Mouse (Mus musculus): ENCODE measurements at regions not wholly inside any gene's neighbourhood (a gene's known extent, or its start where the extent isn't known, plus 50 kb on each side); places are given as distances from the start of the nearest gene placed in this dataset.
"Not testable (repeated sequence)": the region's sequence is repeated elsewhere in the genome, so short reads cannot be mapped to it uniquely, and the experiment has no call there.

DNA sequence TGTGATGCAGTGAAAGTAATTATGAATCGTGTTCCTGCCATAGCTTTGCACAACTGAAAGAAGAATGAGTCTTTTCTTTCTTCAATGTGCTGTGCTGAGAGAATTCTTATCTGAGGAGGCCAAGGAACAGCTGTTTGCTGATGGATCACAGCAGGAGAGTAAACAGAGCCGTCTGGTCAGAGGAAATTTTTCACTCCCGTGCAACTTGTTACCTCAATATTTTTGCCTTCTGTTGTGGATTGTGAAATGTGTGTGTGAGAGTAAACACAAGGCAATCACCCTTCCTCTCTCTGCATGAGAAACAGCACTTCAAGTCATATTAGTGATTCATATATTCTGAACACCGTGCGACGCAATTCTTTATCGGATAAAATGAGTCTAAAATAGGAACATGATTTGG lies 171.9 kb downstream of the Epm2a start:
- 68% methylated on average over 7 of the region's 7 CpGs for WGBS
- Histone ChIP-seq H3K9ac (no peak overlapping the region), H3K36me3 (replicated peaks) (no peaks in the 10 kb centered on the region), H3K4me1 (no peaks in the 10 kb centered on the region), H3K27me3 (no peaks in the 10 kb centered on the region), H3K9me3 (no peaks in the 10 kb centered on the region), H3K4me3 (replicated peaks) (no peak overlapping the region), H3K4me2 (no peak overlapping the region), H3K27ac (no peak overlapping the region)
- ATAC-seq (ENCODE audit: low FRiP score) = peak; percentile 68; the same call in 1 of the 2 replicates

DNA sequence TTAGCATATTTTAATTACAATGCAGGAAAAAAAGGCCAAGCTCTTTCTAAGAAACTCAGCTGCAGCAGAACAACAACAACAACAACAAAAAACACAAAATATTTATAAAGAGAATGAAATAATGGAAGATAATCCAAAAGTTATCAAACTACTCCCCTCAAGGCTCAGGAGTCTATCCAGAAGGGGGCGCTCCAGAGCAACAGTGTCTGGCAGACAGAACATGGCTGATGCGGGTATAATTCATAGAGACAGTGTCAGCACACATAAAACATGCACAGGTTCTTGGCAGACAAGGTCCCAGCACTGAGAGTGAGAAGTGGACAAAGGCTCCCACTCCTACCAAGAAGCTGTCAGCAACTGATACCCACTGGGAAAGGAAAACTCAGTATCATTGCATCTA lies 173.9 kb downstream of the Epm2a start:
- Histone ChIP-seq H3K36me3 (replicated peaks) (no peaks in the 10 kb centered on the region), H3K27ac (no peak overlapping the region), H3K27me3 (no peaks in the 10 kb centered on the region), H3K9ac (no peak overlapping the region), H3K4me3 (replicated peaks) (no peak overlapping the region), H3K4me2 (no peak overlapping the region), H3K4me1 (no peaks in the 10 kb centered on the region), H3K9me3 (no peaks in the 10 kb centered on the region)
- ATAC-seq (ENCODE audit: low FRiP score) = no peak
- 56% methylated on average over 2 of the region's 2 CpGs for WGBS

DNA sequence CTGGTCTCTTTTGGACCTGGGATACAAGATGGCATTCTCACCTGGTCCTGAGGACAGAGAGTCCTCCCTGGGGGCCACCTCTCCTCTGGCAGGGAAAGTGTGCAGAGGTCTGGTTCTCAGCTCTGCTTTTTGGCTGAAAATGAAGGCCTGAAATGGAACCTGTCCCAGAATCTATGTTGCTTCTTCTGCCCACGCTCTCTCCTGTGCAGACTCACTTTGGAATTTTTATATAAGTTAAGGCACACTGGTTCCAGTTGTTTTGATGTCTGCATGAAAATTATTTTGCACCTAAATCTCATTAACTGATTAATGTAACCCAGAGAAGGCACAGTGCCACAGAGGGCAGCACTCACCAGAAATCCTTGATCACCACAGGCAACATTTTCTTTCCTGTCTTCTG lies 188.1 kb downstream of the Epm2a start:
- no peak for ATAC-seq (ENCODE audit: low FRiP score)
- no peaks in the 10 kb centered on the region for H3K4me1 ChIP-seq
- H3K27ac ChIP-seq = no peak overlapping the region
- no peak overlapping the region for H3K4me2 ChIP-seq
- H3K4me3 ChIP-seq (replicated peaks) = no peak overlapping the region
- H3K9me3 ChIP-seq = no peaks in the 10 kb centered on the region
- H3K9ac ChIP-seq = no peak overlapping the region
- no peaks in the 10 kb centered on the region for H3K27me3 ChIP-seq
- no peaks in the 10 kb centered on the region for H3K36me3 ChIP-seq (replicated peaks)
- WGBS = 94% methylated on average over 1 of the region's 1 CpGs

DNA sequence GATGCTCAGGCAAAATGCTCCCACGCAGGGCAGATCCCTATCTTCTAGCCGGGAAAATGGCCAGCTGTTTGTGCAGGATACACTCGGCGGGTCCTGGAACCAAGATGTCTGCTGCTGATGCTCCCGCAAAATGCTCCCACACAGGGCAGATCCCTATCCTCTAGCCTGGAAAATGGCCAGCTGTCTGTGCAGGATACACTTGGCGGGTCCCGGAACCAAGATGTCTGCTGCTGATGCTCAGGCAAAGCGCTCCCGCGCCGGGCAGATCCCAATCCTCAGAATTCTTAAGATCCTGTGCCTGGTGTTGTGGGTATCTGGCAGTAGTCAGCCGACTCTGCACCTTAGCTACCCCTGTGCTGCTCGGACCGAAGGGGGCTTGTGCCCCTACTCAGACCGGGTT lies 212.2 kb downstream of the Epm2a start:
- 90% methylated on average over 15 of the region's 15 CpGs for WGBS
- not testable (repeated sequence) for ATAC-seq (ENCODE audit: low FRiP score); H3K4me1 ChIP-seq; H3K9ac ChIP-seq; H3K9me3 ChIP-seq; H3K4me3 ChIP-seq (replicated peaks); H3K4me2 ChIP-seq; H3K36me3 ChIP-seq (replicated peaks); H3K27me3 ChIP-seq; H3K27ac ChIP-seq

DNA sequence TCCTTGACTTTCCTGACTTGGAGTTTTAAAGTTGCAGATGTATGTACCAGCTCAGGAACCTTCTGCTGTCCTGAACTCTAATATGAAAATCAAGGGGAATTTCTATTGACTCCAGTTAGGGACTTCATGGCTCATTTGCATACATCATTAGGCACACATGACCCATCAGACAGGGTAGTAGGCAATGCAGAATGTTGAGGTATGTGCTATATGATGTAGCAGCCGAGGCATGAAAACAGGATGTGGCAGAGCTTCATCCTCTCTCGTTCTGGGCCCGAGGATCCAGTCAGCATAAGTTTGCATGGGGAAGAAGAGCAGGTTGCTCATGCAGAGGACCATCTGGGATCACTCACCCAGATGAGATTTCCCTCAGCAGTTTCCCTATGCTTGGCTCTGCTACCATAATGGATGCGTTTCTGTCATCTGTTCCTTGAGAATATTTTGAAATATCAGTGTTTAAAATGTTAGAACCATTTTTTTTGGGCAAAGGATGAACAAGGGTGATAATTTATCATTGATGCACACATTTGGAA lies 227.4 kb downstream of the Epm2a start:
- 87% methylated on average over 4 of the region's 4 CpGs for WGBS
- Histone ChIP-seq H3K4me2 (no peak overlapping the region), H3K9me3 (no peaks in the 10 kb centered on the region), H3K9ac (no peak overlapping the region), H3K4me3 (replicated peaks) (no peak overlapping the region), H3K4me1 (no peaks in the 10 kb centered on the region), H3K36me3 (replicated peaks) (no peaks in the 10 kb centered on the region), H3K27me3 (no peaks in the 10 kb centered on the region), H3K27ac (no peak overlapping the region)
- no peak for ATAC-seq (ENCODE audit: low FRiP score)

DNA sequence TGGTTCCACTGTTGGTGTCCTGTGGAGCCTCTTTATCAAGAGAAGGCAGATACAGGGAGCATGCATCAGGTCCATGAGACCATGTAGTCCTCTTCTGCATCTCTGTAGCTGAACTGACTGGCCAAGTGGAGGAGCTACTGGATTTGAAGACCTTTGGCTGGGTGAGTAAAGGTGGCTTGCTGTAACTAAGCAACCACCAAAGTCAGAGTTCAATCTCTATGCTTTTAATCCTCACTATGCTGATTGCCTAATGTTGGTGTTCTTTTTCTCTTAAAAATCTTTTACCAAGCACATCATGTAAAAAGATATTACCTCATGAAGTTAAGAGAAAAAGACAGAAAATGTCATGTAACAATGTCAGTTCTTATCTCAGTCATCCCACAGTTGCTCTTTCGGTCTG lies 265.2 kb downstream of the Epm2a start:
- no peak overlapping the region for H3K27ac ChIP-seq
- WGBS = 98% methylated on average over 1 of the region's 1 CpGs
- H3K4me1 ChIP-seq = no peaks in the 10 kb centered on the region
- no peak overlapping the region for H3K9ac ChIP-seq
- ATAC-seq (ENCODE audit: low FRiP score) = no peak
- no peak overlapping the region for H3K4me2 ChIP-seq
- no peaks in the 10 kb centered on the region for H3K27me3 ChIP-seq
- H3K9me3 ChIP-seq = no peaks in the 10 kb centered on the region
- H3K4me3 ChIP-seq (replicated peaks) = no peak overlapping the region
- H3K36me3 ChIP-seq (replicated peaks) = no peaks in the 10 kb centered on the region

DNA sequence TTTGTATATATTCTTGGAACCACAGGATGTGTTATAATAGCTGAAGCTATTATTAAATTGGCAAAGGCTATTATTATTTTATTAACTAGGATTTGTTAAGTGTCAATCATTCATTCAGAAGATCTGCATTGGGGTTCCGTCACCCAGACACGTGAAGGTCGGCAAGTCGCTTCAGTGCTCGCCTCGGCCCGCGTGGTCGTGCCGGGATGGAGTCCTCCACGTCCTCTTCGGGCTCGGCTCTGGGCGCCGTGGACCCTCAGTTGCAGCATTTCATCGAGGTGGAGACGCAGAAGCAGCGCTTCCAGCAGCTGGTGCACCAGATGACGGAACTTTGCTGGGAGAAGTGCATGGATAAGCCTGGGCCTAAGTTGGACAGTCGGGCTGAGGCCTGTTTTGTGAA lies 265.9 kb downstream of the Epm2a start:
- H3K4me1 ChIP-seq; H3K4me2 ChIP-seq; H3K9ac ChIP-seq; H3K27me3 ChIP-seq; H3K36me3 ChIP-seq (replicated peaks); ATAC-seq (ENCODE audit: low FRiP score); H3K4me3 ChIP-seq (replicated peaks); H3K9me3 ChIP-seq; H3K27ac ChIP-seq: not testable (repeated sequence)
- 92% methylated on average over 20 of the region's 20 CpGs for WGBS

DNA sequence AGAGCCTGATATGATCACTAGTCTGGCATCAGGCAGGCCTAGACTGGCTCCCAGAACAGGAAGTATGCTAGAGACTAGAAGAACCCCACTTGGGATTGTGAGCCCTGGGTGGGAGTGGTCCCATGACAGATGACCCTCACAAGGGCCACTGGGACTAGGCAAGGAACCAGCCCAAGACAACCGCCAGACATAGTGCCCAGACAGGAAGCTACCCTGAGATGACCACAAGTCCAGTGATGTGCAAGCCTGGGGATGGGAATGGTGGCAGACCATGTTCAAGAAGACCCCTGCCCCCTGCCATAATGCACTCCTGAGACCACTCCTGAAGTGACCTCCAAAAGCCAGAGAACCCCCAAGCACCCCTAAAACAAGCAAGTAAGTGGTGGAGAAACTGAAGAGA lies 304.9 kb downstream of the Epm2a start:
- Histone ChIP-seq H3K4me2 (no peak overlapping the region), H3K9me3 (no peaks in the 10 kb centered on the region), H3K27ac (no peak overlapping the region), H3K27me3 (no peaks in the 10 kb centered on the region), H3K9ac (no peak overlapping the region), H3K36me3 (replicated peaks) (no peaks in the 10 kb centered on the region), H3K4me3 (replicated peaks) (no peak overlapping the region), H3K4me1 (no peaks in the 10 kb centered on the region)
- 95% methylated on average over 1 of the region's 1 CpGs for WGBS
- no peak for ATAC-seq (ENCODE audit: low FRiP score)

DNA sequence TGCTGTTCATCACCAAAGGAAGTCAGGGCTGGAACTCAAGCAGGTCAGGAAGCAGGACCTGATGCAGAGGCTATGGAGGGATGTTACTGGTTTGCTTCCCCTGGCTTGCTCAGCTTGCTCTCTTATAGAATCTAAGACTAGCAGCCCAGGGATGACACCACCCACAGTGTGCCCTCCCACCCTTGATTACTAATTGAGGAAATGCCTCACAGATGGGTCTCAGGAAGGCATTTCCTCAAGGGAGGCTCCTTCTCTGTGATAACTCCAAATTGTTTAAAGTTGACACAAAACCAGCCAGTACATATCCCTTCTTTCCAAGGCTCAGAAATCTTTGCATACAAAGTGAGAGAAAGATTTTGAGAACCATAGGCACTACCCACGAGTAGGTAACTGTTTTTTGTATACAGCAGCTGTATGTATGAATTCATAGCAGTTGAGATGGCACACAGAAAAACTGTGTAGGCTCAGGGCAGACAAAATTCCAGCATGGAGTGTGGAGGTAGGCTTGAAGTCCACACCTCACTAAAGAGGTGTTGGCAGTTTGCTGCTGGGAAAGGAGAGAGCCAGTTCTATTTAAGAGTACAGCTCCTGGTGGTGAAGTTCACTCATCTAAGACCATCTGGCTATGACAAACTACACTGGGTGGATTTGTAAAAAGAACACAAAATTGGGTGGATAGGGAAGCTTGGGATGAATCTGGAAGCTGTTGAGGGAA lies 317.0 kb downstream of the Epm2a start:
- no peak for ATAC-seq (ENCODE audit: low FRiP score)
- Histone ChIP-seq H3K4me2 (no peak overlapping the region), H3K27me3 (no peaks in the 10 kb centered on the region), H3K27ac (no peak overlapping the region), H3K36me3 (replicated peaks) (no peaks in the 10 kb centered on the region), H3K4me3 (replicated peaks) (no peak overlapping the region), H3K9ac (no peak overlapping the region), H3K9me3 (no peaks in the 10 kb centered on the region), H3K4me1 (no peaks in the 10 kb centered on the region)
- 54% methylated on average over 1 of the region's 1 CpGs for WGBS

DNA sequence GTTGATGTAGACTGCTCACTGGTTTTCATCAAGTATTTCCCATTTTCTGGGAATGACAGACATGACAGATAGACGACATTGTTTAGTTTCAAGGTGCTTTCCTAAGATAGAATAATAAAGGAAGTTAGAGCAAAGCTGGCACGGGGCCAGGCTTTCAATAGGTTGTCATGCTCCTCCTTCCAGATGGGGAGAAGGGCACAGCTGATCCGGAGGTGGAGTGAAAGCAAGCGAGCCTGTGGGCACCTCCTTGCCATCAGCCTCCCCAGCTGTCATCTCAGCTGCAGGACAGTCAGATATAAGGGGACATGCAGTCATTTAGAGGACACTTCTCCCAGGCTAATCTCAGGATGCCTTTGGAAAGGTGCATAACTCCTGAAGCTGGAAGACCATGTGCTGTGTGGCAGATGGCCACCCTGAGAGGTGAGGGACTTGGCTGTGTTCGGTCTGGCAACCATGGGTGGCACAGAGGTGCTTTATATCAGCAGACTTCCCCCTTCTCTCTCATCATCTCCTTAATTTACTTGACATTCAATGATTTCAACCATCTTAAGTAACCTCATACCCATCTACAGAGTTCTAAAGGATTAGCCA lies 318.6 kb downstream of the Epm2a start:
- H3K4me1 ChIP-seq = no peaks in the 10 kb centered on the region
- H3K9ac ChIP-seq = no peak overlapping the region
- no peaks in the 10 kb centered on the region for H3K36me3 ChIP-seq (replicated peaks)
- no peaks in the 10 kb centered on the region for H3K27me3 ChIP-seq
- no peak for ATAC-seq (ENCODE audit: low FRiP score)
- H3K9me3 ChIP-seq = no peaks in the 10 kb centered on the region
- no peak overlapping the region for H3K27ac ChIP-seq
- H3K4me2 ChIP-seq = no peak overlapping the region
- no peak overlapping the region for H3K4me3 ChIP-seq (replicated peaks)
- 74% methylated on average over 5 of the region's 5 CpGs for WGBS

DNA sequence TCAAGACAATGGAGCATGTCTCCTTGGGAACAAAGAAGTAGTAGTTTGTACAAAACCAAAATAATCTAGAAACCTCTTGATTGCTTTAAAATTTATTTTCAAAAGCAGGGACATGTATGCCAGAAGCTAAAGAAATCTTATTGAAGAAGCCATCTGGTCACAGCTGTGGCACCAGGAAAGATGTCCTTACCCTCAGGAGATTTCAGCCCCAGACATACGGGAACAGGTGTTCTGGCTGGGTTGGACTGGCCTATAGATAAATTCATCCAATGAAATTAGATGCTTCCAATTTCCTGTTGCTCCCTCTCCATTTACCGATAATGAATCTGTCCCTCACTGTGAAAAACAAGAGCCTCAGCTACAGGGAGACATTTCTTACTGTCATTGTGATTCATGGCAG lies 366.5 kb downstream of the Epm2a start:
- H3K4me2 ChIP-seq = no peak overlapping the region
- no peak overlapping the region for H3K27ac ChIP-seq
- ATAC-seq (ENCODE audit: low FRiP score) = no peak
- H3K9ac ChIP-seq = no peak overlapping the region
- no peaks in the 10 kb centered on the region for H3K4me1 ChIP-seq
- 84% methylated on average over 2 of the region's 2 CpGs for WGBS
- no peak overlapping the region for H3K4me3 ChIP-seq (replicated peaks)
- no peaks in the 10 kb centered on the region for H3K36me3 ChIP-seq (replicated peaks)
- no peaks in the 10 kb centered on the region for H3K27me3 ChIP-seq
- no peaks in the 10 kb centered on the region for H3K9me3 ChIP-seq

DNA sequence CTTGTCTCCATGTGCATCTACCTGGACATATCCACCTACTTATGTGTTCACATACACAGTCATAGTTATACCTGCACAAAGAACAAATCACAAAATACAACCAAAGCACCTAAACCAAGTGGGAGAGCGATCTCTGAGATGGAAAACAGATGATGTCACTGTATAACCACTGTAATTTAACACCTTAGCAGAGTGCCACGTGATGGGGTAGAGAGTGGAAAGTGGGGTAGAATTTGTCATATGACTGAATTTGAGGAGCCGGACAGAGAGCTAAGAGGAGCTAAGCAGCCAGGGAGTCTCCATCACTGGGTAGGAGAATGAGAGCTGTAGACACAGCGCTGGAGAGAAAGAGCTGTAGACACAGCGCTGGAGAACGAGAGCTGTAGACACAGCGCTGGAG lies 381.6 kb downstream of the Epm2a start:
- H3K4me2 ChIP-seq = no peak overlapping the region
- 86% methylated on average over 7 of the region's 7 CpGs for WGBS
- no peaks in the 10 kb centered on the region for H3K36me3 ChIP-seq (replicated peaks)
- H3K27ac ChIP-seq = no peak overlapping the region
- no peak for ATAC-seq (ENCODE audit: low FRiP score)
- H3K4me1 ChIP-seq = no peaks in the 10 kb centered on the region
- no peaks in the 10 kb centered on the region for H3K27me3 ChIP-seq
- no peak overlapping the region for H3K9ac ChIP-seq
- no peak overlapping the region for H3K4me3 ChIP-seq (replicated peaks)
- H3K9me3 ChIP-seq = no peaks in the 10 kb centered on the region

DNA sequence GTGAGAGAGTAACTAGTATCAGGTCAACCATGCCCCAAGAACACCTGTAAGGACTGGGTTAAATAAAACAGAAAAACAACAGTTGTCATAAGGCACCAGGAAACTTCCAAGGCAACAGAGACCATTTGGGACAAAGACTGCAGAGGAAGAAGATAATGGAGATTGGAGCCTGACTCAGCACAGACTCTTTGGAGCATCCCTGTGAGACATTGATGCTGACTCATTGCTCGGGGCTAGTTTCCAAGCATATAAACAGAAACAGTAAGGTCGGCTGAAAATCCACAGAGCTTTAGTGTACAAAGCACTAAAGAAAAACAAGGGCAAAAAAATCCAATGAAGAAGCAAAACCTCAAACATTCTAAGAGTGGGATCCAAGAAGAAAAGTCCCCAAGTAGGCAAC lies 386.3 kb downstream of the Epm2a start:
- Histone ChIP-seq H3K4me3 (replicated peaks) (no peak overlapping the region), H3K27ac (no peak overlapping the region), H3K9ac (no peak overlapping the region), H3K27me3 (no peaks in the 10 kb centered on the region), H3K36me3 (replicated peaks) (no peaks in the 10 kb centered on the region), H3K4me1 (no peaks in the 10 kb centered on the region), H3K9me3 (no peaks in the 10 kb centered on the region), H3K4me2 (no peak overlapping the region)
- WGBS = 79% methylated on average over 2 of the region's 2 CpGs
- no peak for ATAC-seq (ENCODE audit: low FRiP score)
